Mouse (Mus musculus): ENCODE results near the gene Plk2.
A peak's percentile ranks its signal among the peaks of the same experiment; 100 is the strongest.
"Not testable (repeated sequence)": the region's sequence is repeated elsewhere in the genome, so short reads cannot be mapped to it uniquely, and the experiment has no call there.

The Plk2 gene

DNA sequence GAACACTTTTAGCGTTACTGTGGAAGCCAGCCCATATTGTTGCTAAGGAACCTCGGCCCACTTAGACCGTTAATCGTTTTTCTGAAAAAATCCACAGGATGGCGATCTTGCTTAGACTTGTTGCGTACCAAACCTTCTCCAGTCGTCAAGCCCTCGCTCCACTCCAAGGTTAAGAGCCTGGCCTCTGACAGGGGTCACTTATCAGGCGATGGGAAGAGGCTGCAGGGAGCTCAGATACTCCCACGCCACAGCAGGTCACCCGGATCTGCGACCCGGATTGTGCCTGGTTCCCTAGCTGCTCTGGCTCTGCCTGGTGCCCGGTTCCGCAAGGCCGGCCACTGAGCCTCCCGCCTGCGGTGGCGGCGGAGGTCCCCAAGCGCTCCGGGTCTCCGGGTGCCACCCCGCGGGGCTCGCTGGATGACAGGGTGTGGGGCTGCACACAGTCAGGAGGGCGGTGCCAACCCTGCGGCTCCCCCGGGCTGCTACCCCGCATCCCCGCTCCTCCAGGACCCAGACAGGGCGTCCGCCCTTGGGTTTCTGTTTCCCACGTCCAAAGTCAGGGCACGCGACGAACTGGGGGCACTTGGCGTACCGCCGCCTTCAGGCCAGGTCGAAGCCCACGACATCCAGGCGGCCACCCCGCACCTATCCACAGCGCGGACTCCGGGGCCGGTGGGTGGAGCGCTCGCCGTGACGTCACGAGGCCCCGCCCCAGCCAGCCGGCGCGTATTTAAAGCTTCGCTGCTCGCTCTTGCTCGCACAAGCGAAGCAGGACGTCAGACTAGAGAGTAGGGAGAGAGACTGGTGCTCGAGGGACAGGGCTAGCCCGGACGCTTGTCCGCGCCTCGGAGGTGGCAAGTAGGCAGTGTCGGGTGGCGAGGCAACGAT lies at the start of gene Plk2:
Gene Plk2 (plus strand): TSS at position 756 of the 888 bp plus-strand sequence.
- peak; percentile 97 for DNase-seq (ENCODE audit: extremely low read depth, insufficient read length, low spot score)

DNA sequence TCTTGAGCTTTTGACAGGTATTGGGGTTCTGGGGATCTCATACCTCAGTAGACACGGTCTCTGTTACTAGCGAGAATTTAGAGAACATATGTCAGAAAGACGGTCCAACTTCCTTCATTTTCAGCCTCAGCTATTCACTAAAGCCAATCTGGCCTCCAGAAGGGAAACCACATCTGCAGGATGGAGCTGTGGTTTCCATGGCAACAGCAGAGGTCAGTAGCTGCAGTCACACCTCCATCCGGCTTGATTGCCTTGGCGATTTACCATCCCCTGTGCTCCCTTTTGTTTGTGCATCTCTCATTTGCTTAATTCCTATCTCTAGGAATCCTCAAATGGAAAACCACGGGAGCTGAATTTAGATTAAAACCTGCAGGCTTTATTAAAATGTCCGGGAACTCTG lies 48.1 kb upstream of the Plk2 start:
- DNase-seq (ENCODE audit: extremely low read depth, insufficient read length, low spot score), result no peak

DNA sequence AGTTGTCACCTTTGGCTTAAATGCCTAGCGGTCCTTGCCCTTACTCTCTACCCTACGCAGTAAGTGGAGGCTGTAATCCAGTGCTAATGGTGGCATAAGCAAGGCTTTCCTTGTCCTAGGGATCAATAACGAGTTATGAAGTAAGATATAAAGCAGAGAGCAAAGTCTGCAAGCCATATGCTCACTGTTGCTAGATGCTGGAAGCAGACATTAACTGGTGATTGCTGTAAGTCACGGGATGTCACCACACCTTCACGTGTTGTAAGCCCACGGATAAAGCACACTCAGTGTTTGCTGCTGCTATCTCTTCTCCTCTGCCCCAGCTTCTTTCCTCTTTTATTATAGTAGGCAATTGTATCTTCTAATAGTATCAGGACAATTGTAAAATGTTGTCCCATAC lies 43.8 kb upstream of the Plk2 start:
- no peak for DNase-seq (ENCODE audit: extremely low read depth, insufficient read length, low spot score)

GRCm38 (mm10) chr13:110356941-110357340 lies 37.9 kb upstream of the Plk2 start, which contains the start of gene Gapt:
Gene Gapt (minus strand): TSS chr13:110357199.
- no peak for DNase-seq (ENCODE audit: extremely low read depth, insufficient read length, low spot score)

DNA sequence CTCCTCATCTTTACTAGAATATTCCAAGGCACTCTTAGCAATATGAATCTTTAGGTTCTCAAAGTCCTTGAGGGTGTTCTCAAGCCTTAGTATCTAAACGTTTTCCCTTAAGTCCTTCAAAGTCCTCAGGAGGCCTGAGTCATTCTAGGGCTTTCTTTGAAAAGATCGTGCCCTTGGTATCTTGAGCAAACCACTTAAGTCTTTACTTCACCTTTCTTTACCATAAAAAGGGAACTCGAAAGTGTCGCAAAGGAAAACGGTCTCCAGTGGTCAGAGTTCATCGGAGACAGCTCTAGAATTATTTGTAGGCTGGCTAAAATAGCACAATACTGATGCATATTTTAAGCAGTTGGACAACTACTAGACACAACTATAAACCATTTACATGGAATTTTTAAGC lies 31.1 kb upstream of the Plk2 start:
- DNase-seq (ENCODE audit: extremely low read depth, insufficient read length, low spot score), result no peak

DNA sequence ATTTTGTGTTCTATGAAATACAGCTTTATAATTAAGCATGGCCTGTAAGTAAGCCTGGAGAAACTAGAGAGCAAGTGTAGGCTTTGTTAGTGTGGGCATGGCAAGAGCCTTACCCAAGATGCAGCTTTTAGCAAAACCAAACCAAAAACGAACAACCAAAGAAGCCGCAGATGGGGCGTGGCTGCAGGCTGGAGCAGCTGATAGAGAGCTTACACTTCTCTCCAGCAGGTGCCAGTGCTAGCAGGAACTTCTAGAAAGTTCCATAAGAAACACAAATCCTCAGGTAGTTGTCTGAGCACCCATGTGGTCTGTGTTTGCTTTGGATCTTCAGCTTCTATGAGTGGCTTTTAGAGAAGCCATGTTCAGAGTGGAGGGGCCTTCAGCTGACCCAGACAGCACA lies 28.4 kb upstream of the Plk2 start:
- no peak for DNase-seq (ENCODE audit: extremely low read depth, insufficient read length, low spot score)

DNA sequence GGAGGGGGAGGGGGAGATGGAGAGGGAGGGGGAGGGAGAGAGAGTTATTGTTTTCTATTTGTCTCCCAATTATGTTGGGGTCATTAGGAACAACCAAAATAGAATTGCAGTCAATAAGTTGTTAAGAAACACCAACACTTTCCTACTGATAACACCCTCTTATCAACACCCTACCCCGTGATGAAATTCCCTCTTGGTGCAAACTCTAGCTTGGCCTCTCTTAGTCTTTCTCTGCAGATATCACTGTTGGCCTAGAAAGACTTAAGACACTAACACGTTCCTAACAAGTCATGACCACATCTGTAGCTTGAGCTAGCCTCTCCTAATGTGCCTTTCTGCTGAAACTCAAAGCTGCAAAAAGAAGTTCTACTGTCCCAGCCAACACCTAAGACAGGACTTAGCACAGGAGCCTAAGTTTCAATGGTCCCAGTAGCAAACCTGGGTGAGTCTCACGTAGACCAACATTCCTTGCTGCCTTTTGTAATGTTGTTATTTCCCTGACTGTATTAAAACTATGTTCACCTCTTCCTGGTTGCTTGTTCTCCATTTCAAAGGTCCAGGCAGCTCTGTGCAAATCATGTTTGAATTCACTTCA lies 26.8 kb upstream of the Plk2 start:
- DNase-seq (ENCODE audit: extremely low read depth, insufficient read length, low spot score), result no peak

GRCm38 (mm10) chr13:110368556-110369040 lies 26.2 kb upstream of the Plk2 start:
- DNase-seq (ENCODE audit: extremely low read depth, insufficient read length, low spot score), result not testable (repeated sequence)

- DNase-seq (ENCODE audit: extremely low read depth, insufficient read length, low spot score), result no peak
Observed at GRCm38 (mm10) chr13:110369673-110370072, 25.2 kb upstream of the Plk2 start.

GRCm38 (mm10) chr13:110382447-110382901 lies 12.4 kb upstream of the Plk2 start:
- DNase-seq (ENCODE audit: extremely low read depth, insufficient read length, low spot score), result no peak

GRCm38 (mm10) chr13:110384514-110384913 lies 10.3 kb upstream of the Plk2 start:
- DNase-seq (ENCODE audit: extremely low read depth, insufficient read length, low spot score), result no peak

DNA sequence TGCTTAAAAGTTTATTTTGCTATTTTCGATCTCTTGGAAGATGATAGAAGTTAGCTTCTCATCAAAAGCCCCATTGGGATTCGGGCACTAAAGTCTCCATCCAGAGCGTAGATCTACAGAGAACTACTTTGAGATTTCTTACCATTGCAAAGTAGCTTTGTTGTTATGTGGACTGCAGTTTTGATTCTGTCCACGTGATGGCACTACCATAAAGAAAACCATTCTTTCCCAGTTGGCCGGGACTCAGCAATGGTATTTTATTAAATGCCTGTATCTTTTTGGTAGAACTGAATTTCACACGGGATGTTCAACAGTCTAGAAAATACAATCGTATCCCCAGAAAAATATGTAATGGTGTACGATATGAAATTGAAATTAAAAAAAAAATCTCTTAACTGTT lies 2.6 kb upstream of the Plk2 start:
- no peak for DNase-seq (ENCODE audit: extremely low read depth, insufficient read length, low spot score)

DNA sequence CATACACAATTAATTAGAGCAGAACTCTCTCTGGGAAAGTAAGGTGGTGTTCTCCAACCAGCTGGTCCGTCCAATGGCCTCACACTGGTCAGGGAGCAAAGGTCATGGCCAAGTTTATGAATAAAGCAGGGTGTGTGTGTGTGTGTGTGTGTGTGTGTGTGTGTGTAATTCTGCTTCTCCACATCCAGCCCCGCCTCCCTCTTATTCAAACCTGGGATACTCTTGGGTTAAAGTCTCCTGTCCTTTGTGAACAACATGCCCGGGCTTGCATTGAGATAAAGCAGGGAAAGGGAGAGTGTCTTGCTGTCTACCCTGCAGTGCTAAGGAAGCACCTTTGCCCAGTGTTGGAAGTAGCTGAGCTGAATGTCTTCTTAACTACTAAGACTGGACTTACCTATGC lies 2.2 kb upstream of the Plk2 start:
- no peak for DNase-seq (ENCODE audit: extremely low read depth, insufficient read length, low spot score)

DNA sequence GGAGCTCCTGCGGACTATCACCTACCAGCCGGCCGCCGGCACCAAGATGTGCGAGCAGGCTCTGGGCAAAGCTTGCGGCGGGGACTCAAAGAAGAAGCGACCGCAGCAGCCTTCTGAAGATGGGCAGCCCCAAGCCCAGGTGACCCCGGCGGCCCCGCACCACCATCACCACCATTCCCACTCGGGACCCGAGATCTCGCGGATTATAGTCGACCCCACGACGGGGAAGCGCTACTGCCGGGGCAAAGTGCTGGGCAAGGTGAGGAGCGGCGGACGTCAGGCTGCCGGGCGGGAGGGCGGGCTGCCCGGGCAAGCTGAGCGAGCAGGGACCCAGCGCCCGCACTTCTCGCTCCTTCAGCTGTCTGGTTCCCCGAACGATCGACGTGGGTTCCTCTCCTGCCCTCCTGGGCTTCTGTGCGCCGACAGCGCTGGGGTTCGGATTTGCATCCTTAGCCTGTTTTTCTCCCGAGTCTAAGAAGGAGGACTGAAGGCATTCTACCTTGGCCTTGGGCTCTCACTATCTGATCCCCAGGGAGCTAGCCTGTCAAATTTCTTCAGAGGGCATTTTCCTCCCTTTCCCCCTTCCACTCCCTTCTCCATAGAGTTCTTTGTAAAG lies 441 bp downstream of the Plk2 start:
- DNase-seq (ENCODE audit: extremely low read depth, insufficient read length, low spot score), result no peak

DNA sequence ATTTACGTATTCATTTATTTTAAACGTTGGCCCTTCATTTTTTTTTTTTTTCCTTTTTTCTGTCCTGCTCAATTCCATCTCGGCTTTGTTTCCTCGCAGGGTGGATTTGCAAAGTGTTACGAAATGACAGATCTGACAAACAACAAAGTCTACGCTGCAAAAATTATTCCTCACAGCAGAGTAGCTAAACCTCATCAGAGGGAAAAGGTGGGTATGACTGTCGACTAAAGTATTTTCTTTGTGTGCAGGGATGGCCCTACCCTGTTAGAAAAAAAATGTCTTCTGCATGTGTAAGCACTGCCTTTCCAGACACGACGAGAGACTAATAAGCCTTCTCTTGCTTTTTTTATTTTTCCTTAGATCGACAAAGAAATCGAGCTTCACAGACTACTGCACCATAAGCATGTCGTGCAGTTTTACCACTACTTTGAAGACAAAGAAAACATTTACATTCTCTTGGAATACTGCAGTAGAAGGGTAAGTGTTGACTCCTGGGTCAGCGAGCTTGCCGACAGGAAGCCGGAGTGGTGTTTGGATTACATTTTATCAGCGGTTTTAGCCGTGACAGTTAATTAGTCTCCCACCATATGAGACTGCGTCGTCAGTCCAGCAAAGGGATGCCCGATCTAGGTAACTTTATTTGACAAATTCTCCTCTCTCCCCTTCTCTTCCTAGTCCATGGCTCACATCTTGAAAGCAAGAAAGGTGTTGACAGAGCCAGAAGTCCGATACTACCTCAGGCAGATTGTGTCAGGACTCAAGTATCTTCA lies 1.3 kb downstream of the Plk2 start:
- DNase-seq (ENCODE audit: extremely low read depth, insufficient read length, low spot score), result no peak

- DNase-seq (ENCODE audit: extremely low read depth, insufficient read length, low spot score), result no peak
Observed at GRCm38 (mm10) chr13:110397750-110398149, 2.9 kb downstream of the Plk2 start.

DNA sequence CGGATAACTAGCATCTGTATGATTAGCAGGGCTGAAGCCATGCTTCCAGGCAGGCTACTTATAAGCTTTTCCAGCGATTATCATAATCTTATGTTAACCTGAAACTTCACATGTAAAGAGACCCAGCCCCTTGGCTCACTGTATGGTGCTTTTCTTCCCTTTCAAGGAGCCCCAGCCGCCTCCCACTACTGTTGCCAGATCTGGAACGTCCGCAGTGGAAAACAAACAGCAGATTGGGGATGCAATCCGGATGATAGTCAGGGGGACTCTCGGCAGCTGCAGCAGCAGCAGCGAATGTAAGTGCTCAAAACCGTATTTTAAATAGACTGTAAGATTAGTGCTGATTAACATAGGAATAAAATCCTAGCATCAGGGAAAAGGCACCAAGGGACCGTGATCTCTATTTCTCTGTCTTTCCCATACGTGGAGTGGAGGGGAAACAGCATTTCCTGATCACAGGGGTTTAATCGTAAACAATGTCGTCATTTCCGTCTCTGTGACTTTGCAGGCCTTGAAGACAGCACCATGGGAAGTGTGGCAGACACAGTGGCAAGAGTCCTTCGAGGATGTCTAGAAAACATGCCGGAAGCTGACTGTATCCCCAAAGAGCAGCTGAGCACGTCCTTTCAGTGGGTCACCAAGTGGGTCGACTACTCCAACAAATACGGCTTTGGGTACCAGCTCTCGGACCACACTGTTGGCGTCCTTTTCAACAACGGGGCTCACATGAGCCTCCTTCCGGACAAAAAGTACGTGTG lies 3.8 kb downstream of the Plk2 start:
- peak; percentile 27 for DNase-seq (ENCODE audit: extremely low read depth, insufficient read length, low spot score)

DNA sequence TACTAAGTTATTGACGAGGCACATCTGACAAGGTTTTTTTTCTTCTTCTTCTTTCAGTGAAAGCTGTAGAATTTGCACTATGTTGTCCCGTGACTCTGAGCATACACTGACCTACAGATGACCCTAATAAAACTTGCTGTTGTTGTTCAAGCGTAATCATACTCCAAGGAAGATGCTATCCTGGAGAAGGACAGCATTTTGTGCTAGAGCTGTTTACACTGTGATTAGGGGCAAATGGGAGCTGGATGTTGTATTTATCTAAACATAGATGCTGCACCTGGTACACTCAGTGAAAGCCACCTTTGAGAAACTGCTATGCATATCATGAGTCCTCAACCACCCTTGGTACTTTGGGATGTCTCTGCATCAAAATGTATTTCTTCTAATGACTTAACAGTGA lies 6.6 kb downstream of the Plk2 start:
- peak; percentile 34 for DNase-seq (ENCODE audit: extremely low read depth, insufficient read length, low spot score)

DNA sequence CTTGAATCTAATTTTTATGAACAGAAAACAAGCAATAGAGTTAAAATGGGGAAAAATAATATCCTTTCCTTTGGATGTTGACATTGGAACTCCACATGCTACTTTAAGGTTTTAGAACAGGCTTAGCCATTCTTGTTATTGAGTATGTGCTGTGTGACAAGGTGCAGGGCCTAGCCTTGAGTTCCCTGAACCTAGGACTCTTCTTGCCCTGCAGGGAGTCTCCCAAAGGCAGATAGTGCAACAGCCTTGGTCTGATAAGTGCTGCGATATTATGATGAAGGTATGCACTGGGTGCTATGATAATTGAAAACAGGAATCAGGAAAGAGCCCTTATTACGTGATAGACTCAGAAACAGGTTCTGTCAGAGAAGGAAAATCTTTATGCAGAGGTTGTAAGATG lies 7.0 kb downstream of the Plk2 start:
- DNase-seq (ENCODE audit: extremely low read depth, insufficient read length, low spot score), result no peak

DNA sequence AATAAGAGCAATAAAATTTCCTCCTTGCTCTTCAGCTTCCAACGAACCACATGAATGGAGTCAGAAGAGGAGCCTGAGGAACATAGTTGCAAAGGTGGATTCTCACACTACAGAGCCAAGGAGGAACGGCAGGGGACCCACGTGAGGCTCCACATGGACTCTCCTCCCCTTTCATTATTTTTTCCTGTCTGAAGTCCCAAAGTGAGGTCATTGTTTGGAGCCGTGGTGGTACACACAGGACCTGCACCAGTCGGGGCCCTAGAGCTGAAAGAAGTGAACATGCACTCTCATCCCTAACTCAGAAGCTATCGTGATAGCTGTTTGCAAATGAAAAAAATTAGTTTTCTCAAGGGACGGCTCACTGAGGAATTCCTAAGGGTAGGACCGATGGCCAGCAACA lies 9.2 kb downstream of the Plk2 start:
- no peak for DNase-seq (ENCODE audit: extremely low read depth, insufficient read length, low spot score)

Measured in 3134 (cell line).